Mouse (Mus musculus): ENCODE measurements at regions not wholly inside any gene's neighbourhood (a gene's known extent, or its start where the extent isn't known, plus 50 kb on each side); places are given as distances from the start of the nearest gene placed in this dataset.
A peak's percentile ranks its signal among the peaks of the same experiment; 100 is the strongest.

DNA sequence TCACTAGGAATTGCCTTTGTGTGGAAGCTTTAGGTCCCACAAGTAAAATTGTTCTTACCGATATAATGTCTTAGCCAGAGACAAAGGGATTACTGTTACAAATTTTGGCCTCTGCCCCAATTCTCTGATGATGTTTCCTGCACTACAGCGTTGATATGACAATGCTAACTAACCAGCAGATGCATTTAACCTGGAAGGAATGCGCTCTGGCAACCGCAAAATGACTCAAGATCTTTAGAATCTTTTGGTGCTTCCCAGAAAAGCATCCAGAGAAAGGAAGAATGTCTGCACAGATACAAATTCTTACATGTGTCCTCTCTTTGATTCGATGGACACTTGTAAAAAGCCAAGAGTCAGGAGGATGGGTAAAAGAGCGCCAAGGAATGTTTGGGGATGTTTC is 221.3 kb downstream of the Mtx2 start:
- Histone ChIP-seq H3K4me1 (replicated peaks) (0 out of 2 replicates have a peak, but pooled peaks cover 2% of the 10 kb centered on the region), H3K36me3 (no peaks in the 10 kb centered on the region), H3K27me3 (ENCODE audit: insufficient read depth, poor library complexity, severe bottlenecking) (peaks cover 3% of the 10 kb centered on the region; the same call in 1 of the 2 replicates), H3K9me3 (no peaks in the 10 kb centered on the region), H3K4me3 (no peak overlapping the region), H3K27ac (no peak overlapping the region)
- no peak for DNase-seq (ENCODE audit: low spot score)
- WGBS = 80% methylated on average over 6 of the region's 6 CpGs

DNA sequence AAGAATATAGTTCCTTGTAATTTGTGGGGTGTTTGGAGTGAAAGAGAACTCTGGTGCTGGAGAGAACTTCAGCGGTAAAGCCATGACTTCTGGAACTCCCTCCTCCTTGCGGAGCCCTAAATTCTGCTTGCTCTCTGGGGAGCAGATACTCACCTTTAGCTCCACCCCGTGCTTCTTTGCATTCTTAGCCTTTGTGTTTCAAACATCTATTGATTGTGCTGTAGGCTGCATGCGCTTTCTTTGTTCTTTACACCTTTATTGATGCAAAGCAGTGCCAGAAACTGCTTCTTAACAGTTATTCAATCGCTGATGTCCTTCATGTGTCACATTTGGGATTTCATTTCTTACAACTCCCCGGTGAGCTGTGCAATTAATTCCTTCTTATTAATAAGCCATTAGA is 222.5 kb downstream of the Mtx2 start:
- WGBS = 39% methylated on average over 6 of the region's 6 CpGs
- Histone ChIP-seq H3K9me3 (no peaks in the 10 kb centered on the region), H3K4me3 (no peak overlapping the region), H3K27me3 (ENCODE audit: insufficient read depth, poor library complexity, severe bottlenecking) (peaks cover 9% of the 10 kb centered on the region; the same call in 1 of the 2 replicates), H3K27ac (no peak overlapping the region), H3K4me1 (replicated peaks) (0 out of 2 replicates have a peak, but pooled peaks cover 2% of the 10 kb centered on the region), H3K36me3 (no peaks in the 10 kb centered on the region)
- no peak for DNase-seq (ENCODE audit: low spot score)

GRCm38 (mm10) chr2:75054474-75055186 is 229.0 kb downstream of the Mtx2 start:
- peak; percentile 53 for DNase-seq (ENCODE audit: low spot score)
- WGBS = 26% methylated on average over 14 of the region's 14 CpGs
- H3K9me3 ChIP-seq = no peaks in the 10 kb centered on the region
- H3K27ac ChIP-seq = peak overlapping the region; percentile 85
- peak overlapping the region; percentile 51 for H3K4me3 ChIP-seq
- peaks cover 44% of the 10 kb centered on the region for H3K27me3 ChIP-seq (ENCODE audit: insufficient read depth, poor library complexity, severe bottlenecking)
- H3K4me1 ChIP-seq (replicated peaks) = peaks cover 8% of the 10 kb centered on the region
- no peaks in the 10 kb centered on the region for H3K36me3 ChIP-seq

DNA sequence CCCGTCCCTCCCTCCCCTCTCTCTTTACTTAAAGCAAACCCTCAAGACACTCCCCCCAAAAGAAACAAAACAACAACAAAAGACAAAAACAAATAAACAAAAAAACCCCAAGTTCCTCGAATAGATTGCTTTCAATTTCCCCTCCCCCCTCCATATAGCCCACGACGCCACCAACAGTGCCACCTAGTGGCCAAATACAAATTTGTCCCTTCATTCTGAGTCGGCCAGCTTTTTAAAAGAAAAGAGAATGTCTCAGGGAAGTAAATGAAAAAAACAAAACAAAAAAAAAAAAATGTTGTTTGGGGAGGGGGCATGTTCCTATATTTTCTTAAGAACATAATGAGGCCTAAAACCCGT is 229.6 kb downstream of the Mtx2 start:
- Histone ChIP-seq H3K4me1 (replicated peaks) (peaks cover 8% of the 10 kb centered on the region), H3K4me3 (peak overlapping the region; percentile 51), H3K9me3 (no peaks in the 10 kb centered on the region), H3K27ac (peak overlapping the region; percentile 85), H3K27me3 (ENCODE audit: insufficient read depth, poor library complexity, severe bottlenecking) (peaks cover 50% of the 10 kb centered on the region), H3K36me3 (no peaks in the 10 kb centered on the region)
- WGBS = 2% methylated on average over 6 of the region's 6 CpGs
- DNase-seq (ENCODE audit: low spot score) = peak; percentile 52

GRCm38 (mm10) chr2:75061009-75061408 is 235.4 kb downstream of the Mtx2 start:
- Histone ChIP-seq H3K36me3 (no peaks in the 10 kb centered on the region), H3K4me3 (no peak overlapping the region), H3K27ac (no peak overlapping the region), H3K9me3 (no peaks in the 10 kb centered on the region), H3K27me3 (ENCODE audit: insufficient read depth, poor library complexity, severe bottlenecking) (peaks cover 46% of the 10 kb centered on the region), H3K4me1 (replicated peaks) (peaks cover 19% of the 10 kb centered on the region)
- 55% methylated on average over 7 of the region's 7 CpGs for WGBS
- DNase-seq (ENCODE audit: low spot score) = no peak

DNA sequence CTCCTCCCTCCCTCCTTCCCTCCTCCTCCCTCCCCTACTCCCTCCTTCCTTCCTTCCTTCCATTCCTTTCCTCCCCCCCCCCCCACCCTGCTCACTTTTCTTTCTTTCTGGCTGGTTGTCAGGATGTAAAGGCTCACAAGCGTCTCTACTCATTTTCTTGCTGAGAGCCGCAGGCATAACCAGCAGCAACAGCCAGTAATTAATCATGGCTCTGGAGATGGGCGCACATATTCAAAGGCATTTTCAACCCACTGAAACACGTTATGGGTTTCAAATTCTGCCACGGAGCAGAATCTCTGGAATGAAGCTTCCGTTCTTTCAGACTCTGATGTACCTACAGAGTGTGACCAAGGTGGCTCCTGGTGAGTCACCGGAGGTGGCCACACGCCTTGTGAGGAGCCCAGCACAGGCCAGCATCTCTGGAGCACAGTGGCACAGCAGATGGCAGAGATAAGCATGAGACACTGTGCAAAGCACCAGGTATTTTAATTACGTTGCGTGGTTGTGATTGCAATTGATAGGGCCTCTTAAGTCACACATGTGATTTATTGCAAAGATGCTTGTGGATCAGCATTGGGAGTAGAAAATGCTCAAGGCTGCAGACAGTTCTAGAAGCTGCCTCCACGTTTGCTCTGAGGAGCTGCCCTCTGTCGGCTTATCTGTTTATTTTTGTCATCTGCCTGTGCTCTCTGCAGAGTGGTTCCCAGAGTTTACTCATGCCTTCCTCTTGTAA is 236.0 kb downstream of the Mtx2 start:
- 70% methylated on average over 12 of the region's 12 CpGs for WGBS
- no peak overlapping the region for H3K27ac ChIP-seq
- H3K36me3 ChIP-seq = no peaks in the 10 kb centered on the region
- H3K4me3 ChIP-seq = no peak overlapping the region
- peaks cover 19% of the 10 kb centered on the region for H3K4me1 ChIP-seq (replicated peaks)
- peaks cover 40% of the 10 kb centered on the region for H3K27me3 ChIP-seq (ENCODE audit: insufficient read depth, poor library complexity, severe bottlenecking)
- no peaks in the 10 kb centered on the region for H3K9me3 ChIP-seq
- DNase-seq (ENCODE audit: low spot score) = no peak

GRCm38 (mm10) chr2:75062189-75062510 is 236.5 kb downstream of the Mtx2 start:
- 85% methylated on average over 7 of the region's 7 CpGs for WGBS
- peaks cover 37% of the 10 kb centered on the region for H3K27me3 ChIP-seq (ENCODE audit: insufficient read depth, poor library complexity, severe bottlenecking)
- DNase-seq (ENCODE audit: low spot score) = no peak
- no peak overlapping the region for H3K4me3 ChIP-seq
- no peaks in the 10 kb centered on the region for H3K9me3 ChIP-seq
- H3K36me3 ChIP-seq = no peaks in the 10 kb centered on the region
- H3K4me1 ChIP-seq (replicated peaks) = peaks cover 19% of the 10 kb centered on the region
- H3K27ac ChIP-seq = no peak overlapping the region

- no peak for DNase-seq (ENCODE audit: low spot score)
- Histone ChIP-seq H3K4me3 (no peak overlapping the region), H3K4me1 (replicated peaks) (peaks cover 19% of the 10 kb centered on the region), H3K27me3 (ENCODE audit: insufficient read depth, poor library complexity, severe bottlenecking) (peaks cover 21% of the 10 kb centered on the region), H3K9me3 (no peaks in the 10 kb centered on the region), H3K36me3 (no peaks in the 10 kb centered on the region), H3K27ac (no peak overlapping the region)
- WGBS = 81% methylated on average over 10 of the region's 10 CpGs
These were observed 239.0 kb downstream of the Mtx2 start for GRCm38 (mm10) chr2:75064406-75065115.

DNA sequence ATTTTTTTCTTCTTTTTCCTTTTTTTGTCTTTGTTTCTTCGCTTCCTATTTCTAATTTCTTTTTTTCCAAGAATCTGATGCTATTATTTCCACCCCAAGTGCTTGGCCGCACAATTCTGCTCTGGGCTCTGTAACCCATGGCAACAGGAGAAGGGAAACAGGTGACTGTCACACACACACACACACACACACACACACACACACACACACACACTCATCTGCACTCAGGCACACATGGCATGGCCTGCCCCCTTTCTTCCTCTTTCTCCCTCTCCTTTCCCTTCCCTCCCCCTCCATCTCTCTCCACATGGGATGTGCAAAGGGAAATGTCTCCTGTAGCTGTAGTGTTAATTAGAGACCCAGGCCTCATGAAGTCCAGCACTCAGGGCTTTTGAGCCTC is 239.7 kb downstream of the Mtx2 start:
- Histone ChIP-seq H3K4me3 (no peak overlapping the region), H3K4me1 (replicated peaks) (peaks cover 19% of the 10 kb centered on the region), H3K27me3 (ENCODE audit: insufficient read depth, poor library complexity, severe bottlenecking) (peaks cover 13% of the 10 kb centered on the region; the same call in 1 of the 2 replicates), H3K27ac (no peak overlapping the region), H3K36me3 (no peaks in the 10 kb centered on the region), H3K9me3 (no peaks in the 10 kb centered on the region)
- DNase-seq (ENCODE audit: low spot score) = no peak
- WGBS = 74% methylated on average over 2 of the region's 2 CpGs

DNA sequence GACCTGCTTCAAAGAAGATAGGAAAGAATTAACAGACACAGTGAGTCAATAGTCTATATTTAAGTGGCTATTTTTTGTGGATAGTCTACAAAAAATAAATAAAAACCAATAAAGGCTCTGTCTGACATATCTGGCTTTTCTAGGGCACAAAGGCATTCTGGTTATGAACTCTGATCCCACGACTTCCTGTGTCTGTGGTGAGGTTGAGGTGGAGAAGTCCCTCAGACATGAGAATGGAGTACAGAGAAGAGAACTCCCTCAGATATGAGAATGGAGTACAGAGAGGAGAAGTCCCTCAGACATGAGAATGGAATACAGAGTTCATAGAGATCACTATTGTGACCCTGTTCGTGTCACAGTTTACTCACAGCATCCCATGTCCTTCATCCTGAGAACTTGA is 243.7 kb downstream of the Mtx2 start:
- peaks cover 22% of the 10 kb centered on the region; the same call in 1 of the 2 replicates for H3K4me1 ChIP-seq (replicated peaks)
- H3K36me3 ChIP-seq = no peaks in the 10 kb centered on the region
- no peak for DNase-seq (ENCODE audit: low spot score)
- H3K27ac ChIP-seq = no peak overlapping the region
- no peak overlapping the region for H3K4me3 ChIP-seq
- 88% methylated on average over 2 of the region's 2 CpGs for WGBS
- H3K9me3 ChIP-seq = no peaks in the 10 kb centered on the region
- H3K27me3 ChIP-seq (ENCODE audit: insufficient read depth, poor library complexity, severe bottlenecking) = no peaks in the 10 kb centered on the region

GRCm38 (mm10) chr2:75072021-75072420 is 246.4 kb downstream of the Mtx2 start:
- H3K9me3 ChIP-seq = no peaks in the 10 kb centered on the region
- no peak overlapping the region for H3K27ac ChIP-seq
- H3K4me3 ChIP-seq = no peak overlapping the region
- H3K36me3 ChIP-seq = no peaks in the 10 kb centered on the region
- H3K4me1 ChIP-seq (replicated peaks) = peaks cover 12% of the 10 kb centered on the region; the same call in 1 of the 2 replicates
- WGBS = 85% methylated on average over 3 of the region's 3 CpGs
- no peaks in the 10 kb centered on the region for H3K27me3 ChIP-seq (ENCODE audit: insufficient read depth, poor library complexity, severe bottlenecking)
- DNase-seq (ENCODE audit: low spot score) = no peak

DNA sequence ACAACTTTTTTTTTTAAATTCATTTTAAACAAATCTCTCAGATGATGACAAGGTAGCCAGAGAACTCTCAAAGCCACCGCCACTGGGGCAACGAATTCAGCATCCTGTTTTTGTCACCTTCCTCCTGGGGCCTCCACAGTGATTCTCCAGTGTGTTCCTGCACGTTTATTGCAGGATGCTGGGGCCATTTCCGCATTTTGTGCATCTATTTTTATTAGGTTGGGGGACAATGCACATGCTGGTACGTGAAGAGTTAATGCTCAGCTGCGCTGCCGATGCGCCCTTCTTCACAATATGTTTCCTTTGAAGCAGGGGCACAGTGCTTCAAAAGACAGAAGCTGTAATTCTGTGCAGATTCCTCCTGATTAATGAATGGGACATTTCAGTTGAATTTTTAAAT is 246.9 kb downstream of the Mtx2 start:
- no peak overlapping the region for H3K27ac ChIP-seq
- no peaks in the 10 kb centered on the region for H3K27me3 ChIP-seq (ENCODE audit: insufficient read depth, poor library complexity, severe bottlenecking)
- 56% methylated on average over 8 of the region's 8 CpGs for WGBS
- H3K36me3 ChIP-seq = no peaks in the 10 kb centered on the region
- no peaks in the 10 kb centered on the region for H3K9me3 ChIP-seq
- no peak overlapping the region for H3K4me3 ChIP-seq
- no peak for DNase-seq (ENCODE audit: low spot score)
- H3K4me1 ChIP-seq (replicated peaks) = peaks cover 12% of the 10 kb centered on the region; the same call in 1 of the 2 replicates

- no peaks in the 10 kb centered on the region for H3K27me3 ChIP-seq (ENCODE audit: insufficient read depth, poor library complexity, severe bottlenecking)
- no peaks in the 10 kb centered on the region for H3K36me3 ChIP-seq
- no peaks in the 10 kb centered on the region for H3K9me3 ChIP-seq
- 90% methylated on average over 9 of the region's 9 CpGs for WGBS
- no peak overlapping the region for H3K4me3 ChIP-seq
- H3K27ac ChIP-seq = no peak overlapping the region
- peaks cover 12% of the 10 kb centered on the region; the same call in 1 of the 2 replicates for H3K4me1 ChIP-seq (replicated peaks)
- no peak for DNase-seq (ENCODE audit: low spot score)
These were observed 247.6 kb downstream of the Mtx2 start for GRCm38 (mm10) chr2:75073178-75073577.

All from hindbrain, embryonic 10.5 days (tissue).